Mouse (Mus musculus) stomach, embryonic 14.5 days (tissue): ENCODE results near the gene Gm13276. TPM values are rescaled to one million over a fixed set of nuclear protein-coding genes. Genes with fewer than 3 reads are reported as not detected.
"Not testable (repeated sequence)": the region's sequence is repeated elsewhere in the genome, so short reads cannot be mapped to it uniquely, and the experiment has no call there.

Experiments used
- ATAC-seq: fragments of 200-750 bp; cut with Nextera tagmentation; 2 replicates; pipeline ENCODE4 v1.8.0; 2017; ENCODE audit warnings: low read depth, moderate TSS enrichment; ENCODE audit not compliant: insufficient number of reproducible peaks, insufficient read depth, low FRiP score
- H3K27ac ChIP-seq: fragments of 300-500 bp; sonication (generic); 2 replicates; pipeline ENCODE4 v1.5.1; 2014; ENCODE audit warnings: mild to moderate bottlenecking, low read length, moderate library complexity, mixed read lengths
- H3K27me3 ChIP-seq: fragments of 300-500 bp; sonication (generic); 2 replicates; pipeline ENCODE4 v1.6.1; 2014; ENCODE audit warnings: low read length, control low read depth, mixed read lengths; ENCODE audit not compliant: control insufficient read depth, insufficient read depth
- H3K36me3 ChIP-seq: fragments of 300-500 bp; sonication (generic); 2 replicates; pipeline ENCODE4 v1.6.1; 2014; ENCODE audit warnings: mild to moderate bottlenecking, control low read depth, low read length, moderate library complexity, mixed read lengths; ENCODE audit not compliant: control insufficient read depth, insufficient read depth
- H3K4me1 ChIP-seq: fragments of 300-500 bp; sonication (generic); 2 replicates; pipeline ENCODE4 v1.6.1; 2014; ENCODE audit warnings: low read length, control low read depth, mixed read lengths; ENCODE audit not compliant: control insufficient read depth, insufficient read depth
- H3K4me2 ChIP-seq: fragments of 300-500 bp; sonication (generic); replicated peaks from 2 replicates; pipeline ENCODE4 v1.6.1; 2014; ENCODE audit warnings: low read depth, low read length, control low read depth
- H3K4me3 ChIP-seq: fragments of 300-500 bp; sonication (generic); 2 replicates; pipeline ENCODE4 v1.5.1; 2014; ENCODE audit warnings: low read depth, low read length, control low read depth
- H3K9ac ChIP-seq: fragments of 300-500 bp; sonication (generic); replicated peaks from 2 replicates; pipeline ENCODE4 v1.6.1; 2014; ENCODE audit warnings: low read depth, mild to moderate bottlenecking, control low read depth, low read length, moderate library complexity, mixed read lengths
- H3K9me3 ChIP-seq: fragments of 300-500 bp; sonication (generic); 2 replicates; pipeline ENCODE4 v1.6.1; 2016; ENCODE audit warnings: low read depth, low read length, control low read depth; ENCODE audit not compliant: control insufficient read depth
- WGBS: fragments of 180-500 bp; shearing (Covaris S2); extraction: QIAGEN DNeasy Blood & Tissue Kit; methylation state at CpG from one replicate; pipeline ENCODE4 v1.1.7; 2014; 5-methylcytosine and 5-hydroxymethylcytosine counted together
- polyA plus RNA-seq: library from polyadenylated mRNA; unstranded; fragments of >200 nt; fragmentation: Nextera tagmentation; extraction: Ambion mirVana; gene quantifications from 2 replicates; pipeline ENCODE4 v1.2.1, GENCODE M21; 2014

Gene Gm13276
- polyA plus RNA-seq = not detected in 2 replicates

DNA sequence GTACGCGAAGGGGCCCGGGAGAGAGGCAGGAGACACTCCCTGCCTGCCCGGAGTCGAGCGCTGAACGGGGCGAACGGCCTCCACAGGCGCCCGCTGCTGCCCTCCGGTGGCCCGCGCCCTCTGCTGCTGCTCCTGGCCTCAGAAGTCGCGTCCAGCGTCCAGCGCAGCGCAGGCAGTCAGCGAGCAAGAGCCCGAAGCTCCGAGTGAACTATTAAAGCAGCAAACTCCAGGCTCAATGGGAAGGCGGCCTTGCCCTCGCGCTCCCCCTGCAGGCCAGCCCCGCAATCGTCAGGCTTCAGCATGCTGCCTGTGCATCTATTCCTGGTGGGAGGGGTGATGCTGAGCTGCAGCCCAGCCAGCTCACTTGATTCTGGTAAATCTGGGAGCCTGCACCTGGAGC, at the start of gene Gm13276:
Gm13276 (plus strand) TSS at position 301 of the 400 bp plus-strand sequence.
- not testable (repeated sequence) for H3K4me2 ChIP-seq, H3K9me3 ChIP-seq, H3K27me3 ChIP-seq, H3K36me3 ChIP-seq, H3K27ac ChIP-seq, H3K9ac ChIP-seq, H3K4me3 ChIP-seq, H3K4me1 ChIP-seq, ATAC-seq
- WGBS = no CpG with 5 or more reads among the region's 27 CpGs

- H3K27me3 ChIP-seq = no peaks in the 10 kb centered on the region
- H3K9ac ChIP-seq = no peak overlapping the region
- no peak overlapping the region for H3K27ac ChIP-seq
- 7% methylated on average over 2 of the region's 2 CpGs for WGBS
- H3K4me2 ChIP-seq = no peak overlapping the region
- no peaks in the 10 kb centered on the region for H3K36me3 ChIP-seq
- H3K9me3 ChIP-seq = no peaks in the 10 kb centered on the region
- ATAC-seq = no peak
- no peak overlapping the region for H3K4me3 ChIP-seq
- no peaks in the 10 kb centered on the region for H3K4me1 ChIP-seq
These were observed 47.0 kb upstream of the Gm13276 start for GRCm38 (mm10) chr4:88738480-88738879.

GRCm38 (mm10) chr4:88739036-88739435, 46.5 kb upstream of the Gm13276 start:
- no peak for ATAC-seq
- 91% methylated on average over 6 of the region's 6 CpGs for WGBS
- Histone ChIP-seq H3K9me3 (no peaks in the 10 kb centered on the region), H3K36me3 (no peaks in the 10 kb centered on the region), H3K4me2 (no peak overlapping the region), H3K4me3 (no peak overlapping the region), H3K9ac (no peak overlapping the region), H3K27ac (no peak overlapping the region), H3K27me3 (no peaks in the 10 kb centered on the region), H3K4me1 (no peaks in the 10 kb centered on the region)

- WGBS = 88% methylated on average over 4 of the region's 4 CpGs
- no peaks in the 10 kb centered on the region for H3K4me1 ChIP-seq
- H3K9ac ChIP-seq = no peak overlapping the region
- no peak overlapping the region for H3K4me3 ChIP-seq
- no peak overlapping the region for H3K4me2 ChIP-seq
- H3K36me3 ChIP-seq = no peaks in the 10 kb centered on the region
- no peaks in the 10 kb centered on the region for H3K27me3 ChIP-seq
- no peak for ATAC-seq
- no peaks in the 10 kb centered on the region for H3K9me3 ChIP-seq
- H3K27ac ChIP-seq = no peak overlapping the region
These were observed 44.1 kb upstream of the Gm13276 start for GRCm38 (mm10) chr4:88741426-88741825.

DNA sequence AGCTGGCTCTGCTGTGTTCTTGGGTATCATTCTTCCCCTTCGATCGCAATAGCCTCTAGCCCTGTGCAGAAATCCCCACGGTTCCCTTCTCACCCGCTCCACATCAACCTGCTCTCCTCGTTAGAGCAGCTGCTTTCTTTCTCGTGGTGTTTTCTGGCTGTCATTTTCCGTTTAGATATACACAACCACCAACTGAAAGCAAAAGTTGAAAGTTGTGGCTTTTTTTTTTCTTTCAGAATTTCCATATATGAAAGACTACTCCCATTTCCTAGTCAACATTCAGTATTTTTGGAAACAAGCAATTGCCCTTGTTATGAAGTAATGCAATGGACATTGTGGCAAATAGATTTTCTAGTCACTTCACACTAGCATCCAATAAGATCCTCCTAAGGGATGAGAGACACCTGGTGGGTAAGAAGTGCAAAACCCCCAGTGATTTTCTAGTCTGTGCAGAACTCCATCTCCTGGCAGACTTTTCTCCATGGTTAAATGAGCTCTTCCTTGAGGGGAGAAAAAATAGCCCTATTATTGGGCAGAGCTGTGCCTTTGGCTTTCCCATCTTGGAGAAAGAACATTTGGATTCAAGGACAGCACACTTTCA, 42.6 kb upstream of the Gm13276 start:
- no peak for ATAC-seq
- Histone ChIP-seq H3K36me3 (no peaks in the 10 kb centered on the region), H3K4me3 (no peak overlapping the region), H3K27ac (peak overlapping the region; percentile 35; the same call in 1 of the 2 replicates), H3K4me1 (no peaks in the 10 kb centered on the region), H3K9ac (no peak overlapping the region), H3K27me3 (no peaks in the 10 kb centered on the region), H3K9me3 (no peaks in the 10 kb centered on the region), H3K4me2 (no peak overlapping the region)
- 58% methylated on average over 7 of the region's 7 CpGs for WGBS

DNA sequence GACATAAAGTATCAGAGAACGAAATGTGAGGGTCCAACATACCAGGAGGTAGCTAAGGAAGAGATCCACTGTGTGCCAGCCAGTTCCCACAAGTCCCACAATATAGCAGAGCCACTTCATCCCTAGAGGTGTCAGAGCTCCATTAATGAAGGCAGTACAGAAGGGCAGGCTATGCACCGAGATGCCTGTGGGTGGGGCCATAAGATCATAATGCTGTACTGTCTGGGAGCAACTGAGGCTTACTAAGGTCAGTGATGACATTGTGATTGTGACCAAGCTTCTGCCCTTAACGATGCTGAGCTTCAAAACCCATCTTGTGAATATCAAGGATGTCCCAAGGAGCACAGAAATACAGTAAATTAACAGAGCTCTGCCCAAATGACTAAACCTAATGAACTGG, 41.3 kb upstream of the Gm13276 start:
- Histone ChIP-seq H3K4me2 (no peak overlapping the region), H3K4me3 (no peak overlapping the region), H3K9me3 (no peaks in the 10 kb centered on the region), H3K27me3 (no peaks in the 10 kb centered on the region), H3K4me1 (no peaks in the 10 kb centered on the region), H3K27ac (no peak overlapping the region), H3K9ac (no peak overlapping the region), H3K36me3 (no peaks in the 10 kb centered on the region)
- WGBS = 71% methylated on average over 3 of the region's 3 CpGs
- ATAC-seq = no peak

DNA sequence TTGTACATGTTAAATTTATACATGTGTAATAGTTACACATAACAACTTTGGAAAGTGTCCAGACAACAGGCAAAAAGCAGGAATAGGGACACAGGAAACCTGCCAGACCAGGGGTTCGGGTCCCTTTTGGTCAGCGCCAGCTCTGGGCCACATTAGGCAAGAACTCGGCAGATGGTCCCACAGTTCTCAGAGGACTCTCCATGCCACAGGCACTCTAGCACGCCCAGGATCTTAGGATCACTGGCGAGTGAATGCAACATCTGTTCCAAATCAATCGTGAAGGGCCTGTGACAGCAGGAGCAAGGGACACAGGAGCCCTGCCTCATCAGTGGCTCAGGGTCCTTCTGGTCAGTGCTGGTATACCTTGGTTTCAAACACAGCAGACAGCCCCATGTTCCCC, 35.6 kb upstream of the Gm13276 start:
- ATAC-seq = no peak
- Histone ChIP-seq H3K4me2 (no peak overlapping the region), H3K4me1 (no peaks in the 10 kb centered on the region), H3K27ac (no peak overlapping the region), H3K27me3 (no peaks in the 10 kb centered on the region), H3K9me3 (no peaks in the 10 kb centered on the region), H3K4me3 (no peak overlapping the region), H3K36me3 (no peaks in the 10 kb centered on the region), H3K9ac (no peak overlapping the region)
- WGBS = 50% methylated on average over 6 of the region's 6 CpGs

DNA sequence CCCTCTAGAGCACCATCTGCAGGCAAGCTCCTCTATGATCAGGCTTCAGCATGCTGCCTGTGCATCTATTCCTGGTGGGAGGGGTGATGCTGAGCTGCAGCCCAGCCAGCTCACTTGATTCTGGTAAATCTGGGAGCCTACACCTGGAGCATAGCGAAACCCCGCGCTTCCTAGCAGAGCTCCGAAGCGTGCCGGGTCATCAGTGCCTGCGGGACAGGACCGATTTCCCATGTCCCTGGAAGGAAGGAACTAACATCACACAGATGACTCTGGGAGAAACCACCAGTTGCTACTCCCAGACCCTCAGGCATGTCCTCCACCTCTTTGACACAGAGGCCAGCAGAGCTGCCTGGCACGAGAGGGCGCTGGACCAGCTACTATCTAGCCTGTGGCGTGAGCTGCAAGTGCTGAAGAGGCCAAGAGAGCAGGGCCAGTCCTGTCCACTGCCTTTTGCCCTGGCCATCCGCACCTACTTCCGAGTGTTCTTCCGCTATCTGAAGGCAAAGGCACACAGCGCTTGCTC, 30.6 kb upstream of the Gm13276 start, which contains the start of gene Gm13271:
Gm13271 (plus strand) TSS at position 51 of the 523 bp plus-strand sequence.
- H3K4me3 ChIP-seq, H3K9ac ChIP-seq, H3K27me3 ChIP-seq, H3K36me3 ChIP-seq, H3K4me2 ChIP-seq, H3K9me3 ChIP-seq, H3K4me1 ChIP-seq, ATAC-seq, H3K27ac ChIP-seq: not testable (repeated sequence)
- WGBS = 67% methylated on average over 15 of the region's 15 CpGs
